Comparison of ENCODE assay signal across 8 mouse cellular contexts in the genomic region with DNA sequence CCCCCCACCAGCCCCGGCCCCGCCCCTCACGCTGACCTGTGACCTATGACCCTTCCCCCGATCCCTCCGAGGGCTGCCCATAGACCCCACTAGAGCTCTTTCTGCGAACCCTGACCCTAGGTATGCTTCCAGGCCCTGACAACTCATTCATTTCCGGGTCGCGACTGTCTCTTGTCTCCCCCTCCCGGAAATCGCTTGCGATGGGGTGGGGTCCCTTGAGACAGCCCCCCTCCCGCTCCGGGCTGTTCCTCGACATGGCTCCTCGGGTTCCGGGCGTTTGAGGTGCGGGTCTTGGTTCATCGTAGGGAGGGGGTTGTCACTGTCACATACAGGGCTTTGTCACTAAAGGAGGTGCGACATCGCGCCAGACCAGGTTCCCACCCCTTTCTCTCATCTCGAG. TPM values are rescaled to one million over a fixed set of nuclear protein-coding genes. Genes with fewer than 3 reads are reported as not detected.
DNase-seq lines count a peak whose midpoint lies in the region; ATAC-seq and TF ChIP-seq lines count a peak whose summit lies in the region.

No protein-coding gene starts in this region.

- H3K9ac ChIP-seq in forebrain, embryonic 16.5 days (replicated peaks; ENCODE audit: low read depth, low read length), result peak overlapping the region; percentile 76
- peak overlapping the region; percentile 60 for H3K9ac ChIP-seq in intestine, postnatal 0 days (ENCODE audit: low read depth, low read length)
- peak overlapping the region; percentile 71 for H3K9ac ChIP-seq in liver, embryonic 14.5 days (replicated peaks)
- peak overlapping the region; percentile 73 for H3K9ac ChIP-seq in neural tube, embryonic 11.5 days (ENCODE audit: low read length)

- H3K9me3 ChIP-seq in forebrain, embryonic 16.5 days (ENCODE audit: control insufficient read depth, low read length), result no peaks in the 10 kb centered on the region
- H3K9me3 ChIP-seq in intestine, postnatal 0 days (ENCODE audit: control insufficient read depth), result no peaks in the 10 kb centered on the region
- no peaks in the 10 kb centered on the region for H3K9me3 ChIP-seq in liver, embryonic 14.5 days (ENCODE audit: control insufficient read depth, low read length)
- no peaks in the 10 kb centered on the region for H3K9me3 ChIP-seq in neural tube, embryonic 11.5 days (ENCODE audit: control insufficient read depth, low read length)

- peak overlapping the region; percentile 74 for H3K4me3 ChIP-seq in forebrain, embryonic 16.5 days (replicated peaks; ENCODE audit: low read length)
- peak overlapping the region; percentile 69 for H3K4me3 ChIP-seq in intestine, postnatal 0 days (ENCODE audit: low read depth, low read length)
- H3K4me3 ChIP-seq in liver, embryonic 14.5 days (ENCODE audit: insufficient read depth in 1 of 2, low read depth in 2 of 2, low read length in 2 of 2), result peak overlapping the region; percentile 70 to 77
- H3K4me3 ChIP-seq in neural tube, embryonic 11.5 days (ENCODE audit: low read depth, low read length), result peak overlapping the region; percentile 91

- no peak for TF ChIP-seq EP300 in liver, embryonic 14.5 days (IDR thresholded peaks at IDR 0.05; ENCODE audit: low read depth)

- no peak for ATAC-seq in cerebellum, adult (ENCODE audit: insufficient number of reproducible peaks, low FRiP score, low TSS enrichment)
- ATAC-seq in forebrain, embryonic 16.5 days, result peak; percentile 50
- ATAC-seq in intestine, postnatal 0 days, result no peak; the same call in 1 of the 2 replicates
- peak; percentile 4; the same call in 1 of the 2 replicates for ATAC-seq in liver, embryonic 14.5 days (ENCODE audit: insufficient read depth)
- ATAC-seq in neural tube, embryonic 11.5 days (ENCODE audit: insufficient read depth, low FRiP score, low TSS enrichment), result peak; percentile 39; the same call in 1 of the 2 replicates

- H3K27me3 ChIP-seq in forebrain, embryonic 16.5 days (replicated peaks; ENCODE audit: control insufficient read depth, insufficient read depth, low read length), result no peaks in the 10 kb centered on the region
- no peaks in the 10 kb centered on the region for H3K27me3 ChIP-seq in intestine, postnatal 0 days (replicated peaks; ENCODE audit: control insufficient read depth, insufficient read depth, low read length)
- H3K27me3 ChIP-seq in liver, embryonic 14.5 days (ENCODE audit: control insufficient read depth, insufficient read depth, low read length), result no peaks in the 10 kb centered on the region
- no peaks in the 10 kb centered on the region for H3K27me3 ChIP-seq in neural tube, embryonic 11.5 days (ENCODE audit: control insufficient read depth, insufficient read depth, low read length)

- 2% methylated on average over 21 of the region's 24 CpGs for WGBS in forebrain, embryonic 16.5 days
- WGBS in intestine, postnatal 0 days, result under 1% methylated on average over 24 of the region's 24 CpGs
- WGBS in liver, embryonic 14.5 days (ENCODE audit: insufficient replicate concordance), result 1% methylated on average over 24 of the region's 24 CpGs
- 0% methylated on average over 22 of the region's 24 CpGs for WGBS in neural tube, embryonic 11.5 days

- no peak for TF ChIP-seq CTCF in intestine, postnatal 0 days (IDR thresholded peaks at IDR 0.05; ENCODE audit: low read depth)
- no peak for TF ChIP-seq CTCF in liver, embryonic 14.5 days (IDR thresholded peaks at IDR 0.05; ENCODE audit: low read depth)

- peak overlapping the region; percentile 83 for H3K27ac ChIP-seq in forebrain, embryonic 16.5 days (ENCODE audit: low read length)
- H3K27ac ChIP-seq in intestine, postnatal 0 days (ENCODE audit: low read depth, low read length), result peak overlapping the region; percentile 65; the same call in 1 of the 2 replicates
- no peak overlapping the region; the same call in 1 of the 2 replicates for H3K27ac ChIP-seq in liver, embryonic 14.5 days
- H3K27ac ChIP-seq in neural tube, embryonic 11.5 days (ENCODE audit: low read depth, low read length), result peak overlapping the region; percentile 67

- peaks cover 26% of the 10 kb centered on the region for H3K4me1 ChIP-seq in forebrain, embryonic 16.5 days (replicated peaks; ENCODE audit: control insufficient read depth, insufficient read depth, low read length)
- H3K4me1 ChIP-seq in intestine, postnatal 0 days (replicated peaks; ENCODE audit: control insufficient read depth, insufficient read depth, low read length), result peaks cover 3% of the 10 kb centered on the region; the same call in 1 of the 2 replicates
- H3K4me1 ChIP-seq in liver, embryonic 14.5 days (replicated peaks; ENCODE audit: control insufficient read depth in 2 of 2, insufficient read depth in 2 of 2, low read length in 1 of 2), result peaks cover 11 to 12% of the 10 kb centered on the region in 2 experiments
- H3K4me1 ChIP-seq in neural tube, embryonic 11.5 days (ENCODE audit: control insufficient read depth, insufficient read depth, low read length), result peaks cover 10% of the 10 kb centered on the region

- peak overlapping the region; percentile 76 for H3K4me2 ChIP-seq in forebrain, embryonic 16.5 days (ENCODE audit: low read length)
- peak overlapping the region; percentile 93 for H3K4me2 ChIP-seq in intestine, postnatal 0 days (replicated peaks; ENCODE audit: low read depth)
- H3K4me2 ChIP-seq in liver, embryonic 14.5 days (ENCODE audit: low read depth), result peak overlapping the region; percentile 81
- peak overlapping the region; percentile 88 for H3K4me2 ChIP-seq in neural tube, embryonic 11.5 days (ENCODE audit: low read depth)

- DNase-seq in cerebellum, adult 11-12 months, result peak; percentile 83
- peak; percentile 45 for DNase-seq in adipocyte (ENCODE audit: low spot score)
- no peak for DNase-seq in liver, embryonic 14.5 days (ENCODE audit: low read depth in 3 of 3, low spot score in 3 of 3)
- DNase-seq in neural tube, embryonic 11.5 days (ENCODE audit: low spot score), result peak; percentile 59
- peak; percentile 77 for DNase-seq in thymus, postnatal 14 days

- H3K36me3 ChIP-seq in forebrain, embryonic 16.5 days (ENCODE audit: control insufficient read depth, insufficient read depth), result peaks cover 3% of the 10 kb centered on the region; the same call in 1 of the 2 replicates
- peaks cover 27% of the 10 kb centered on the region for H3K36me3 ChIP-seq in intestine, postnatal 0 days (ENCODE audit: control insufficient read depth, insufficient read depth)
- peaks cover 12% of the 10 kb centered on the region for H3K36me3 ChIP-seq in liver, embryonic 14.5 days (replicated peaks; ENCODE audit: control insufficient read depth, insufficient read depth, low read depth)
- peaks cover 7% of the 10 kb centered on the region; the same call in 1 of the 2 replicates for H3K36me3 ChIP-seq in neural tube, embryonic 11.5 days (ENCODE audit: control insufficient read depth, insufficient read depth, low read length)

RNA-seq across cellular contexts. Expression of gene Dda1, which starts 0.4 kb away (rescaled TPM):
- 218 and 236 TPM in 2 replicates for polyA plus RNA-seq in forebrain, embryonic 16.5 days (2015; fragmentation: Nextera tagmentation; extraction: Ambion mirVana)
- 82.8 and 91.7 TPM in 2 replicates for polyA plus RNA-seq in intestine, postnatal 0 days (2015; fragmentation: Nextera tagmentation; extraction: Ambion mirVana)
- polyA plus RNA-seq in liver, embryonic 14.5 days (2012; rRNA removed), result 24.8 and 25.4 TPM in 2 replicates
- polyA plus RNA-seq in liver, embryonic 14.5 days (2014; fragmentation: Nextera tagmentation; extraction: Ambion mirVana), result 34.4 and 36.9 TPM in 2 replicates
- polyA plus RNA-seq in neural tube, embryonic 11.5 days (2014; fragmentation: Nextera tagmentation; extraction: Ambion mirVana), result 162 and 170 TPM in 2 replicates

RNA-seq across cellular contexts. Expression of gene Mrpl34, which starts 4.7 kb away (rescaled TPM):
- polyA plus RNA-seq in forebrain, embryonic 16.5 days (2015; fragmentation: Nextera tagmentation; extraction: Ambion mirVana), result 173 and 178 TPM in 2 replicates
- 187 and 190 TPM in 2 replicates for polyA plus RNA-seq in intestine, postnatal 0 days (2015; fragmentation: Nextera tagmentation; extraction: Ambion mirVana)
- 45.8 and 73.0 TPM in 2 replicates for polyA plus RNA-seq in liver, embryonic 14.5 days (2012; rRNA removed)
- 109 and 114 TPM in 2 replicates for polyA plus RNA-seq in liver, embryonic 14.5 days (2014; fragmentation: Nextera tagmentation; extraction: Ambion mirVana)
- polyA plus RNA-seq in neural tube, embryonic 11.5 days (2014; fragmentation: Nextera tagmentation; extraction: Ambion mirVana), result 196 and 205 TPM in 2 replicates

RNA-seq across cellular contexts. Expression of gene Abhd8, which starts 6.0 kb away (rescaled TPM):
- polyA plus RNA-seq in forebrain, embryonic 16.5 days (2015; fragmentation: Nextera tagmentation; extraction: Ambion mirVana), result 113 and 127 TPM in 2 replicates
- 15.2 and 15.9 TPM in 2 replicates for polyA plus RNA-seq in intestine, postnatal 0 days (2015; fragmentation: Nextera tagmentation; extraction: Ambion mirVana)
- 6.6 and 7.5 TPM in 2 replicates for polyA plus RNA-seq in liver, embryonic 14.5 days (2012; rRNA removed)
- 5.3 and 6.8 TPM in 2 replicates for polyA plus RNA-seq in liver, embryonic 14.5 days (2014; fragmentation: Nextera tagmentation; extraction: Ambion mirVana)
- polyA plus RNA-seq in neural tube, embryonic 11.5 days (2014; fragmentation: Nextera tagmentation; extraction: Ambion mirVana), result 60.7 and 63.4 TPM in 2 replicates

RNA-seq across cellular contexts. Expression of gene Ano8, which starts 16.4 kb away (rescaled TPM):
- polyA plus RNA-seq in forebrain, embryonic 16.5 days (2015; fragmentation: Nextera tagmentation; extraction: Ambion mirVana), result 4.1 and 4.4 TPM in 2 replicates
- 0.54 and 0.74 TPM in 2 replicates for polyA plus RNA-seq in intestine, postnatal 0 days (2015; fragmentation: Nextera tagmentation; extraction: Ambion mirVana)
- polyA plus RNA-seq in liver, embryonic 14.5 days (2012; rRNA removed), result 1.4 and 1.7 TPM in 2 replicates
- polyA plus RNA-seq in liver, embryonic 14.5 days (2014; fragmentation: Nextera tagmentation; extraction: Ambion mirVana), result 0.14 and 0.15 TPM in 2 replicates
- polyA plus RNA-seq in neural tube, embryonic 11.5 days (2014; fragmentation: Nextera tagmentation; extraction: Ambion mirVana), result 5.6 and 6.3 TPM in 2 replicates

RNA-seq across cellular contexts. Expression of gene Gtpbp3, which starts 18.5 kb away (rescaled TPM):
- polyA plus RNA-seq in forebrain, embryonic 16.5 days (2015; fragmentation: Nextera tagmentation; extraction: Ambion mirVana), result 12.1 and 12.6 TPM in 2 replicates
- 6.3 and 6.6 TPM in 2 replicates for polyA plus RNA-seq in intestine, postnatal 0 days (2015; fragmentation: Nextera tagmentation; extraction: Ambion mirVana)
- 9.2 and 10.0 TPM in 2 replicates for polyA plus RNA-seq in liver, embryonic 14.5 days (2012; rRNA removed)
- 1.3 and 1.8 TPM in 2 replicates for polyA plus RNA-seq in liver, embryonic 14.5 days (2014; fragmentation: Nextera tagmentation; extraction: Ambion mirVana)
- polyA plus RNA-seq in neural tube, embryonic 11.5 days (2014; fragmentation: Nextera tagmentation; extraction: Ambion mirVana), result 6.0 and 8.4 TPM in 2 replicates

Comparison
In these comparisons a context has a peak if more than half of its experiments do, and no peak if none do; other contexts are left out.
1. DNase-seq: peak in cerebellum, adult 11-12 months (single experiment), adipocyte (single experiment), neural tube, embryonic 11.5 days (single experiment) and thymus, postnatal 14 days (single experiment); none in liver, embryonic 14.5 days (0 of 3).
2. ATAC-seq: peak in forebrain, embryonic 16.5 days (single experiment), liver, embryonic 14.5 days (single experiment) and neural tube, embryonic 11.5 days (single experiment); none in cerebellum, adult (single experiment) and intestine, postnatal 0 days (single experiment).
3. Peak in every context shown above with its lines, with median percentiles within 50 percentile points of each other: H3K4me2 ChIP-seq, H3K4me3 ChIP-seq and H3K9ac ChIP-seq.